Mouse (Mus musculus): ENCODE results near the gene Txndc8.

Txndc8 gene

GRCm38 (mm10) chr4:58009024-58009423 is at the start of gene Txndc8:
TSS of gene Txndc8 (minus strand) at chr4:58009124.
- no peak for DNase-seq (ENCODE audit: low spot score in 2 of 2)

GRCm38 (mm10) chr4:58055653-58056052 is 46.7 kb upstream of the Txndc8 start:
- no peak for DNase-seq (ENCODE audit: low spot score in 2 of 2)

- no peak for DNase-seq (ENCODE audit: low spot score in 2 of 2)
Observed at GRCm38 (mm10) chr4:58054441-58054840, 45.5 kb upstream of the Txndc8 start.

GRCm38 (mm10) chr4:58050746-58051145 is 41.8 kb upstream of the Txndc8 start:
- DNase-seq (ENCODE audit: low spot score in 2 of 2): no peak

GRCm38 (mm10) chr4:58050276-58050675 is 41.4 kb upstream of the Txndc8 start:
- no peak for DNase-seq (ENCODE audit: low spot score in 2 of 2)

- DNase-seq (ENCODE audit: low spot score in 2 of 2): no peak
Observed at GRCm38 (mm10) chr4:58044833-58045232, 35.9 kb upstream of the Txndc8 start.

GRCm38 (mm10) chr4:58044356-58044755 is 35.4 kb upstream of the Txndc8 start:
- no peak for DNase-seq (ENCODE audit: low spot score in 2 of 2)

GRCm38 (mm10) chr4:58040093-58040492 is 31.2 kb upstream of the Txndc8 start:
- DNase-seq (ENCODE audit: low spot score in 2 of 2): no peak

GRCm38 (mm10) chr4:58037096-58037705 is 28.3 kb upstream of the Txndc8 start:
- DNase-seq (ENCODE audit: low spot score in 2 of 2): no peak

- DNase-seq (ENCODE audit: low spot score in 2 of 2): no peak
Observed at GRCm38 (mm10) chr4:58034663-58035062, 25.7 kb upstream of the Txndc8 start.

GRCm38 (mm10) chr4:58032714-58033113 is 23.8 kb upstream of the Txndc8 start:
- DNase-seq (ENCODE audit: low spot score in 2 of 2): no peak

GRCm38 (mm10) chr4:58003501-58003900 is 5.4 kb downstream of the Txndc8 start:
- no peak for DNase-seq (ENCODE audit: low spot score in 2 of 2)

GRCm38 (mm10) chr4:57991425-57991824 is 17.5 kb downstream of the Txndc8 start:
- no peak for DNase-seq (ENCODE audit: low spot score in 2 of 2)

GRCm38 (mm10) chr4:57974400-57975117 is 34.4 kb downstream of the Txndc8 start:
- no peak for DNase-seq (ENCODE audit: low spot score in 2 of 2)

GRCm38 (mm10) chr4:57973592-57974268 is 35.2 kb downstream of the Txndc8 start:
- no peak for DNase-seq (ENCODE audit: low spot score in 2 of 2)

- no peak for DNase-seq (ENCODE audit: low spot score in 2 of 2)
Observed at GRCm38 (mm10) chr4:57970285-57970684, 38.6 kb downstream of the Txndc8 start.

GRCm38 (mm10) chr4:57967195-57967594 is 41.7 kb downstream of the Txndc8 start:
- DNase-seq (ENCODE audit: low spot score in 2 of 2): no peak

GRCm38 (mm10) chr4:57965516-57965915 is 43.4 kb downstream of the Txndc8 start:
- no peak for DNase-seq (ENCODE audit: low spot score in 2 of 2)

GRCm38 (mm10) chr4:57964143-57964542 is 44.8 kb downstream of the Txndc8 start:
- no peak for DNase-seq (ENCODE audit: low spot score in 2 of 2)

- no peak for DNase-seq (ENCODE audit: low spot score in 2 of 2)
Observed at GRCm38 (mm10) chr4:57959056-57959455, 49.9 kb downstream of the Txndc8 start.

GRCm38 (mm10) chr4:57958098-57958497 is 50.8 kb downstream of the Txndc8 start:
- no peak for DNase-seq (ENCODE audit: low spot score in 2 of 2)

- no peak for DNase-seq (ENCODE audit: low spot score in 2 of 2)
Observed at GRCm38 (mm10) chr4:57957200-57958085, 51.5 kb downstream of the Txndc8 start.

All from cerebellum, postnatal 4 days (tissue).